Comparison of ENCODE assay signal across 17 mouse cellular contexts in genomic region chr1:160136362-160136890, GRCm38 (mm10). TPM values are rescaled to one million over a fixed set of nuclear protein-coding genes. Genes with fewer than 3 reads are reported as not detected.
"Had no signal": no experiment of that assay in that cellular context is flagged by ENCODE, and none has a peak within 500 bp of the region (broad histone marks: within the 10 kb centered on the region; RNA-seq: fewer than 3 reads in every experiment).

No protein-coding gene starts in this region.

- DNase-seq: kidney, adult 8-10 months; kidney, postnatal 25 days; layer of hippocampus, adult 9-11 months; liver, embryonic 13.5 days; lung, postnatal 36 days; midbrain, embryonic 14.5 days; thymus, adult 18-20 months; thymus, postnatal 36 days had no signal

- H3K9ac ChIP-seq: hindbrain, embryonic 14.5 days; intestine, embryonic 15.5 days; liver, embryonic 13.5 days; lung, embryonic 15.5 days had no signal

- H3K9me3 ChIP-seq: intestine, embryonic 15.5 days; liver, embryonic 13.5 days; lung, embryonic 15.5 days had no signal

- H3K4me1 ChIP-seq: intestine, embryonic 15.5 days; liver, embryonic 13.5 days; lung, embryonic 15.5 days had no signal

- H3K36me3 ChIP-seq: intestine, embryonic 15.5 days; liver, embryonic 13.5 days; lung, embryonic 15.5 days had no signal

- H3K27me3 ChIP-seq: intestine, embryonic 15.5 days; liver, embryonic 13.5 days; lung, embryonic 15.5 days had no signal

- H3K4me3 ChIP-seq: intestine, embryonic 15.5 days; layer of hippocampus, adult 2 months; liver, embryonic 13.5 days; lung, embryonic 15.5 days had no signal

- ATAC-seq: intestine, embryonic 15.5 days had no signal

- H3K4me2 ChIP-seq: hindbrain, embryonic 14.5 days; intestine, embryonic 15.5 days; liver, embryonic 13.5 days; lung, embryonic 15.5 days; midbrain, embryonic 11.5 days had no signal

- H3K27ac ChIP-seq: hindbrain, embryonic 14.5 days; intestine, embryonic 15.5 days; layer of hippocampus, adult 2 months; liver, embryonic 13.5 days; lung, embryonic 15.5 days had no signal

RNA-seq across cellular contexts. Expression of gene Tnn, which starts 17.0 kb away (rescaled TPM):
- polyA plus RNA-seq: hindbrain, embryonic 14.5 days; limb, embryonic 11.5 days; liver, adult 2 months; midbrain, embryonic 11.5 days; midbrain, postnatal 0 days; testis, adult 2 months had no signal
